Mouse (Mus musculus) intestine, postnatal 0 days (tissue): ENCODE data around the gene Npl. TPM values are rescaled to one million over a fixed set of nuclear protein-coding genes. Genes with fewer than 3 reads are reported as not detected.
"Not testable (repeated sequence)": the region's sequence is repeated elsewhere in the genome, so short reads cannot be mapped to it uniquely, and the experiment has no call there.

Experiments used
- ATAC-seq: fragments of 200-750 bp; cut with Nextera tagmentation; 2 replicates; pipeline ENCODE4 v1.8.0; 2017; ENCODE audit warnings: mild to moderate bottlenecking, moderate TSS enrichment, moderate library complexity
- H3K27ac ChIP-seq: fragments of 300-500 bp; sonication (generic); 2 replicates; pipeline ENCODE4 v1.5.1; 2014; ENCODE audit warnings: mild to moderate bottlenecking, low read depth, low read length, moderate library complexity
- H3K27me3 ChIP-seq: fragments of 300-500 bp; sonication (generic); replicated peaks from 2 replicates; pipeline ENCODE4 v1.6.1; 2014; ENCODE audit warnings: low read length, mixed read lengths; ENCODE audit not compliant: control insufficient read depth, insufficient read depth
- H3K36me3 ChIP-seq: fragments of 300-500 bp; sonication (generic); 2 replicates; pipeline ENCODE4 v1.6.1; 2014; ENCODE audit warnings: mild to moderate bottlenecking, moderate library complexity; ENCODE audit not compliant: control insufficient read depth, insufficient read depth
- H3K4me1 ChIP-seq: fragments of 300-500 bp; sonication (generic); replicated peaks from 2 replicates; pipeline ENCODE4 v1.6.1; 2014; ENCODE audit warnings: antibody characterized with exemption, low read length, mixed read lengths; ENCODE audit not compliant: control insufficient read depth, insufficient read depth
- H3K4me2 ChIP-seq: fragments of 300-500 bp; sonication (generic); replicated peaks from 2 replicates; pipeline ENCODE4 v1.6.1; 2014; ENCODE audit warnings: low read depth, mild to moderate bottlenecking, moderate library complexity
- H3K4me3 ChIP-seq: fragments of 300-500 bp; sonication (generic); 2 replicates; pipeline ENCODE4 v1.5.1; 2014; ENCODE audit warnings: low read depth, low read length
- H3K9ac ChIP-seq: fragments of 300-500 bp; sonication (generic); 2 replicates; pipeline ENCODE4 v1.6.1; 2014; ENCODE audit warnings: mild to moderate bottlenecking, low read depth, low read length
- H3K9me3 ChIP-seq: fragments of 300-500 bp; sonication (generic); 2 replicates; pipeline ENCODE4 v1.6.1; 2016; ENCODE audit warnings: mixed run types; ENCODE audit not compliant: control insufficient read depth
- CTCF ChIP-seq: sonication (generic); IDR thresholded peaks from 2 replicates; pipeline ENCODE4 v1.5.1; 2016; ENCODE audit warnings: low read depth, mild to moderate bottlenecking, control low read depth, antibody characterized with exemption, moderate library complexity
- WGBS: fragments of 180-500 bp; shearing (Covaris S2); extraction: QIAGEN DNeasy Blood & Tissue Kit; methylation state at CpG from one replicate; pipeline ENCODE4 v1.1.7; 2014; 5-methylcytosine and 5-hydroxymethylcytosine counted together
- polyA plus RNA-seq: library from polyadenylated mRNA; unstranded; fragments of >200 nt; fragmentation: Nextera tagmentation; extraction: Ambion mirVana; gene quantifications from 2 replicates; pipeline ENCODE4 v1.2.1, GENCODE M21; 2015

The Npl gene
- polyA plus RNA-seq, 1 experiment from 2014 or later: 967 TPM

DNA sequence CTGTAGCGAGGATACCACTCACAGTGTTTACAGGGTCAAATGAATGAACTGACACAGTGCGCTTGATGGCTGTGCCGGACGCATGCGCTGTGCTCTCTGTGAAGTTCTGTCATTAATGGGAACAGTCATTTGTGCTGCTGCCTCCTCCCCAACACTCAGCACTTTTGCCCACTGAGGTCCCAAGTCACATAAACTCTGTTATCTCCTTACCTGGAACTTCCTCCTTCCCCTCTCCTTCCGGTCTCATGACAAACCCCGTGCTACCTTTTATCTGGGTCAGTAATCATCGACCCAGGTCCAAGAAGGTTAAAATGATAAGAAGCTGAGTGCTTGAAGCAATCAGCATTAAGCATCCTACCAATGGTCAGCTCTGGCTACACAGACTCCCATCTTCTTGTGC is 2.3 kb downstream of the Npl start:
- peak; percentile 65 for ATAC-seq
- no peak overlapping the region for H3K4me3 ChIP-seq
- peak overlapping the region; percentile 76 for H3K4me2 ChIP-seq
- TF ChIP-seq CTCF: no peak
- H3K9ac ChIP-seq: peak overlapping the region; percentile 22; the same call in 1 of the 2 replicates
- no peaks in the 10 kb centered on the region for H3K36me3 ChIP-seq
- WGBS: 53% methylated on average over 8 of the region's 8 CpGs
- H3K4me1 ChIP-seq: no peaks in the 10 kb centered on the region; the same call in 1 of the 2 replicates
- H3K27me3 ChIP-seq: no peaks in the 10 kb centered on the region
- H3K9me3 ChIP-seq: no peaks in the 10 kb centered on the region
- 0 out of 2 replicates have a peak overlapping the region, but pooled peaks have one; percentile 68 for H3K27ac ChIP-seq

DNA sequence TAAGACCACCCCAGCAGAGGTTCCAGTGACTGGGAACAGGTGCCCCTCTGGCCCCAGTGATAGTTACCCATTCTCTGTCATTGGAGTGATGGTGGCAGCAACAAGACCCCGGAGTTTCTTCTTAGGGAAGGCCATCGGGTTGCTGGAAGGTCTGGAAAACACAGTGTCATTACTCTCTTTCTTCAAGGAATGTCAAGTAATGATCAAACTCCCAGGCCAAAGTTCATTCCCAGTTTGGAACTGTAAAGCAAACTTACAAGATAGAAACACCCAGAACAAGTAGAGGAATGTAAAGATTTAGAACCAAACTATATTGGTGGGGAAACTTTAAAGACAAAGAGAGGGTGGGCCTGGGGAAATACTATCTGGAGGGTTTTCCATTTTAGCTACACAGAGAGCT is 4.6 kb downstream of the Npl start:
- H3K27me3 ChIP-seq: no peaks in the 10 kb centered on the region
- no peaks in the 10 kb centered on the region for H3K9me3 ChIP-seq
- H3K9ac ChIP-seq: no peak overlapping the region
- no peak overlapping the region for H3K4me2 ChIP-seq
- no peaks in the 10 kb centered on the region; the same call in 1 of the 2 replicates for H3K4me1 ChIP-seq
- H3K36me3 ChIP-seq: no peaks in the 10 kb centered on the region
- ATAC-seq: no peak
- peak overlapping the region; percentile 60 for H3K27ac ChIP-seq
- 59% methylated on average over 2 of the region's 2 CpGs for WGBS
- TF ChIP-seq CTCF: no peak
- no peak overlapping the region for H3K4me3 ChIP-seq

DNA sequence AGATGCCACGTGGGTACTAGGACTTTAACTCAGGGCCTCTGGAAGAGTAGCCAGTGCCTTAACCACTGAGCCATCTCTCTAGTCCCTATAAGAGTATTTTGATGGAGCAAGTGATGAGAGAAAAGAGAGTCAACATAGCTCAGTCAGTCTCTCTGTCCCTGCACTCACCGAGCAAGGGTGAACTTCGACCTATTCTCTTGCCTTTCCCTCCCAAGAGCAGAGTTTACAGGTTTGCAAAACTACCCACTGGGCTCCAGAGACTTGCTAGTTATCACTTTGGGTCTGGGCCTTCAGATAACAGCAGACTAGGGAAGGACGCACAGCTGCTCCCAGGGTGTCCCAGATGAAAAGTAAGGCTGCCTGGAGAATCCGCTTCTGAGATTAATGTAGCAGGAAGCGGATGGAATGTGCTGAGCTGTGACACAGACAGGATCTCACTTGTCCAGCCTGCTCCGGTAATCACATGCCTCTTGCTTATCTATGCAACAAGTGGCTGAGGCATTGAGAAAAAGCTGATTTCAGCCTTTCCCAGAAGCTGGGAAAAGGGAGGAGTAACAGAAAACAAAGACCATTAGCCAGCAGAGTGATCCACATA is 7.0 kb downstream of the Npl start:
- Histone ChIP-seq H3K4me3 (no peak overlapping the region), H3K4me1 (no peaks in the 10 kb centered on the region; the same call in 1 of the 2 replicates), H3K36me3 (no peaks in the 10 kb centered on the region), H3K27me3 (no peaks in the 10 kb centered on the region), H3K9ac (no peak overlapping the region), H3K4me2 (no peak overlapping the region), H3K9me3 (no peaks in the 10 kb centered on the region), H3K27ac (peak overlapping the region; percentile 3; the same call in 1 of the 2 replicates)
- ATAC-seq: peak; percentile 77
- no peak for TF ChIP-seq CTCF
- WGBS: 16% methylated on average over 7 of the region's 7 CpGs

DNA sequence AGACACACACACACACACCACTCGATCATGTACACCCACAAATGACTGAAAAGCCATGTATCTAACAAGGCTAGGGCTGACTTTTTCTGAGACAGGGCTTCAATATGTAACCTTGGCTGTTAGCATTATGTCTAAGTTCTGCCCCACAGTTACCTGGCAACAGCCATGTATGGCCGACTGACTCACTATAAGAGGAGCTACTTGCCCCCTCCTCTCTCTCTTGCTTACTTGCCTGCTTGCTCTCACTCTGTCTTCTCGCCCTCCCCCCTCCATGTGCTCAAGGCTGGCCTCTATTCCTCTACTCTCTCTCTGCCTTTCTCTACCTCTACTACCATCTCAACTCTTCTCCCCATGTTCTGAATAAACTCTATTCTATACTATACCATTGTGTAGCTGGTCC is 9.1 kb downstream of the Npl start:
- H3K36me3 ChIP-seq: no peaks in the 10 kb centered on the region; the same call in 1 of the 2 replicates
- 79% methylated on average over 3 of the region's 3 CpGs for WGBS
- no peaks in the 10 kb centered on the region for H3K9me3 ChIP-seq
- no peak for ATAC-seq
- no peak overlapping the region for H3K4me3 ChIP-seq
- no peaks in the 10 kb centered on the region for H3K27me3 ChIP-seq
- no peak overlapping the region for H3K9ac ChIP-seq
- no peak overlapping the region for H3K4me2 ChIP-seq
- no peak overlapping the region for H3K27ac ChIP-seq
- no peak for TF ChIP-seq CTCF
- H3K4me1 ChIP-seq: no peaks in the 10 kb centered on the region; the same call in 1 of the 2 replicates

DNA sequence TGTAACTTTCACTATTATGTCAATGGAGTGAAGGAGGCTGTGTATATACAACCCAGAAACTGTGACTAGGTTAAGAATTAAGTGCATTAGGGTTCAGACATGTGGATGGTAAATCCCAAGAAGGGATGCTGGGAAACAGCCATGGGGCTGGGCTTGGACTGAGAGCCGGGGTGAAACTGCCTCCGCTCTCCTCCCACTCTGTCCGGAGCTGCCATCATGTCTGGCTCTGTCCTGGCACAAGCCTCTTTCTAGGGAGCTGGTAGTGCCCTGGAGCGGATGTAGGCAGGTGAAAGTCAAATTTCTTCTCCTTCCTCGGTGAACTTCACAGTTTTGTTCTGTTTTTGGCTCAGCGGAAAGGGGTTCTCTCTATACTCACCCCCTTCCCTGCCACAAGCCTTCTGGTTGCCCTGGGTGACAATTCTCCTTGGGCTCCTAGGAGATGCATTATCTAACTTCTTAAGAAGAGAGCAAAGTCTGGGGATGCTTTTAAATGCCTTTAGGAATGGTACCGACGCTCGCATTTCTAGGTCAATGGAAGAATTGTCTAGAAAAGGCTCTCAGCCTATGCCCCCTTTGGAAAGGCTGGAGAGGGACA is 10.0 kb downstream of the Npl start:
- TF ChIP-seq CTCF: no peak
- H3K4me1 ChIP-seq: no peaks in the 10 kb centered on the region; the same call in 1 of the 2 replicates
- WGBS: 82% methylated on average over 9 of the region's 9 CpGs
- no peaks in the 10 kb centered on the region for H3K9me3 ChIP-seq
- peaks cover 3% of the 10 kb centered on the region; the same call in 1 of the 2 replicates for H3K36me3 ChIP-seq
- H3K9ac ChIP-seq: no peak overlapping the region
- H3K4me2 ChIP-seq: no peak overlapping the region
- no peaks in the 10 kb centered on the region for H3K27me3 ChIP-seq
- no peak overlapping the region for H3K27ac ChIP-seq
- ATAC-seq: no peak
- no peak overlapping the region for H3K4me3 ChIP-seq

DNA sequence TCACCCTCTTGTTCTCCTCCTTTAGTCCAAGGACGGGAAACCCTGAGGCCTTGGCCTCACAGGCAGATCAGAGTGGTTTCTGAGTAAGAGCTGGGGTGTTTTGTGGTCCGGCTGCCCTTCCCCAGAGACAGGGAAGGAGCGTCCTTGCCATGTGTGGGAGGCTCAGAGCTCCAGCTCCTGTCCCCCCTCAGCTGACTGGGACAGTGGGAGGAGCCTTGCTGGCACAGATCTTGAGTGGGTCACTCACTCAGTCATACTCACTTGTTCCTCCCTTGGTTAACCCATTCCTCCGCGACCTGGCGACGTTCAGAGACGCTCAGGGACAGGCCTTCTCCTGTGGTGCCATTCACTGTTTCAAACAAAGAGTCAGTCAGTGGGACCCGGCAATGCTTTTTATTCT is 14.2 kb downstream of the Npl start:
- no peaks in the 10 kb centered on the region for H3K9me3 ChIP-seq
- no peak overlapping the region for H3K9ac ChIP-seq
- no peak overlapping the region for H3K27ac ChIP-seq
- WGBS: 82% methylated on average over 9 of the region's 9 CpGs
- no peaks in the 10 kb centered on the region for H3K4me1 ChIP-seq
- no peak for TF ChIP-seq CTCF
- no peak overlapping the region for H3K4me2 ChIP-seq
- H3K4me3 ChIP-seq: no peak overlapping the region
- H3K27me3 ChIP-seq: no peaks in the 10 kb centered on the region
- H3K36me3 ChIP-seq: peaks cover 3% of the 10 kb centered on the region; the same call in 1 of the 2 replicates
- no peak for ATAC-seq

DNA sequence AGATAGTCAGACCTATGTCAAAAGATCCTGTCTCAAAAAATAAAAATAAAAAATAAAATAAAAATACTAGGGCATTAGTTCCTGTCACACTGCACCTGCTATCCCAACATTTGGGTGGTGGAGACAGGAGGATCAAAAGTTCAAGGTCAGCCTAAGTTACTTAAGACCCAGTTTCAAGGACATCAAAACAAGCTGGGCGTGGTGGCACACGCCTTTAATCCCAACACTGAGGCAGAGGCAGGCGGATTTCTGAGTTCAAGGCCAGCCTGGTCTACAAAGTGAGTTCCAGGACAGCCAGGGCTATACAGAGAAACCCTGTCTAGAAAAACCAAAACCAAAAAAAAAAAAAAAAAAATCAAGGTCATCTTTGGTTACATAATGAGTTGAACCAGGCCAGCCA is 16.9 kb downstream of the Npl start:
- H3K27me3 ChIP-seq, H3K36me3 ChIP-seq, H3K27ac ChIP-seq, H3K4me3 ChIP-seq, H3K9me3 ChIP-seq, H3K4me1 ChIP-seq, H3K9ac ChIP-seq, ATAC-seq: not testable (repeated sequence)
- H3K4me2 ChIP-seq: peak overlapping the region; percentile 57; the same call in 1 of the 2 replicates
- WGBS: 87% methylated on average over 3 of the region's 3 CpGs
